Mouse (Mus musculus) thymus, postnatal 25 days (tissue): ENCODE results near the gene Sned1.
A peak's percentile ranks its signal among the peaks of the same experiment; 100 is the strongest.
"Not testable (repeated sequence)": the region's sequence is repeated elsewhere in the genome, so short reads cannot be mapped to it uniquely, and the experiment has no call there.

Source experiments
- DNase-seq: peaks from one replicate; pipeline ENCODE4 v3.0.0; 2022

The Sned1 gene

DNA sequence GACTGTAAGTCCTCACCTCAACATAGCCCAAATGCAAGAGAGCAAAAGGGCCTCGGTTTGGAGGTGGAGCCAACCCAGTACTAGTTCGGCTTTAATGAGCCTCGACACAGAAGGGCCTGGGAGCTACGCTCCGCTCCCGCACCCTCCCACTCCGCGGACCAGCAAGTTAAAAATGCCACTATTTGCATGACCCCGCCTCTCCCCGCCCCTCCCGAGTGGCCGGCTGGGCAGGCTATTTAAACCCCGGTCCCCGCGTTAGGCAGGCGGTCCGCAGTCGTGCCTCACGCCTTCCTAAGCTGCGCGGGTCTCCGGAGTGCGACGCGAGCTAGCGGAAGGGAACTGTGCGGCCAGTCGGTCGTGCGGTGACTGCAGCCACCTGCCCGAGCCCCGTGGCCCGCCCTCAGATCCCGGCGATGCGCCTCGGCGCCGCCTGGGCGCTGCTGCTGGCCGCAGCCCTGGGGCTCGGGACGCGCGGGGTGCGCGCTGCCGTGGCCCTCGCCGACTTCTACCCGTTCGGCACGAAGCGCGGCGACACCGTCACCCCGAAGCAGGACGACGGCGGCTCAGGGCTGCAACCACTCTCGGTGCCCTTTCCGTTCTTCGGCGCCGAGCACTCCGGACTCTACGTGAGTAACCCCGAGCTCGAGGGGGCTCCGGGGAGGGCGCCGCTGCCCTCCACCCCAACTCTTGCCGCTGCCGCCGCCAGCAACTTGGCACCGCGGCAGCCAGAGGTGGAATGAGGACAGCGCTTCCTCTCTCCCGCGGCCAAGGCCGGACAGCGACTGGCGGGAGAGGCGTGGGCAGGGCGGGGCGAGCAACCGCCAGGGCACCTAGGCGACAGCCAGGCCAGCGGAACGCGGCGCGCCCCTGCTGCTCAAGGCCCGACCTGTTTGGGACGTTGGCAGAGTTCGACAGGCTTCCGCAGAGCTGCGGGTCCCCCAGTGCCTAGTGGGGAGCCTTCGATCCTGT lies at the start of gene Sned1:
Gene Sned1, plus strand, starts transcription at position 266 of the 969 bp plus-strand sequence.
- peak; percentile 18 for DNase-seq

DNA sequence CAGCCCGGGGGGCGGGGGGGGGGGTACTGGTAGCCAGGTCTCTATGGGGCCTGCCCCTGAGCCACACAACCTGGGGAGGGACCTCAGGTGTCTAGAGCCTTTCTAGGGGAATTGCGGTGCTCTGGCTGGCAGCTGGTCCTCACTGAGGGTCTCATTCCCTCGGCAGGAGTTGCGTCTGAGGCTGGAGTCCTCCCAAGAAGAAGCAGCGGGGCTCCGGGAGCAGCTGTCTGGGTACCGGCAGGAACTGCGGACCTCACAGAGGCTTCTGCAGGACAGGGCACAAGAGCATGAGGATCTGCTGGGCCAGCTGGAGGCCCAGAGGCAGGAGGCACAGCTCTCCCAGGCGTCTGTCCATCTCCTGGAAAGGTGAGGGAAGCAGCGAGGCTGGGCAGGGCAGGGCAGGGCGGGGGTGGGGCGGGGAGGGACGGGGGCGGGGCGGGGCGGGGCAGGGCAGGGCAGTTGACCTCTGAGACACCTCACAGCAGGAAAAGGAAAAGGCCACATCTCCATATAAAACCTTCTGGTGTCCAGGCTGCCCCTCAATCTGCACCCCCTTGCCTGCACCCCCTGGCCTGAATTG lies 44.8 kb upstream of the Sned1 start:
- no peak for DNase-seq

DNA sequence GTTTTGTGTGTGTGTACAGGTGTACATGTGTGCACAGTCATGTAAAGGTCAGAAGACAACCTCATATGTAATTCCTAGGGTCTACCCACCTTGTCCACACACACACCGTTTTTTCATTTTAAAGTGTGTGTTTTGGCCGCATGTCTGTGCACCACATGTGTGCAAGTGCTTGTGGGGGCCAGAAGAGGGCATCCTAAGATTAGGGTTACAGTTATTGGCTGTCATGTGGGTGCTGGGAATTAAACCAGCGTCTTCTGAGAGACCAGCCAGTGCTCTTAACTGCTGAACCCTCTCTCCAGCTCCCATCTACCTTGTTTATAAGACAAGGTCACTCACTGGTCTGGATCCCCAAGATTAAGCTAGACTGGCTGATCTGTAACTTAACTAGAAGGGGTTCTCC lies 40.7 kb upstream of the Sned1 start:
- DNase-seq, result no peak

DNA sequence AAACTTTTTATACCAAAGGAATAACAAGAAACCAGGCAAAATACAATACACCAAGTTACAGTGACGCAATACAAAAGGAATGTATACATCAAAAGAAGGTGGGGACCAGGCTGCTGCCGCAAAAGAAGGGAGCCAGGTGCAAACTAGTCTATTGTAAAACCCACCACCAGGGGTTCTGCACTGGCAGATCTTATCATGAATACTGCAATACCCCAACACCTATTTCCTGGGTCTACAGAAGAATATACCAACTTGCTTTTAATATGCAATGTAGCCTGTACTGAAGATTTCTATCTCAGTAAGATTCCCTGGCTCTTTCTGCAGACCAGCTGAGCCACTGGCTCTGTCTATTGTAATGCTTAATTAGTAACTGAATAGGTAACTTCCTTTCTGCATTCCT lies 38.2 kb upstream of the Sned1 start:
- not testable (repeated sequence) for DNase-seq

DNA sequence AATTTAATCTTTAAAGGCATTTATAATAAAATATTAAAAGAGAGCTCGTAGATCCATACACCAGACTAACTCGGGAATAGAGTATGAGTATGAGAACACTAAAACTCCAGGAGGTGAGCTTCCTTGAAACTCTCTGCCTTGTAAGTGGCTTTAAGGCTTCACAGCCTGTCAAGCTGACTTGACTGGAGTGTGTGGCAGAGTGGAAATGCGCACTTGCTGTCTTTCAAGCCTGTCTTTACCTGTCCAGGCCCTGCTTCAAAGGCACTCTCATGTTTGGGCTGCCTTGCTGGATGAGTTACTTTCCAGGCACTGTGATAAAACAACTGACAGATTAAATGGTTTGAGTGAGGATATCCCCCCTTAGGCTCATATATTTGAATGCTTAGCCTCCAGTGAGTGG lies 37.7 kb upstream of the Sned1 start:
- DNase-seq, result no peak

DNA sequence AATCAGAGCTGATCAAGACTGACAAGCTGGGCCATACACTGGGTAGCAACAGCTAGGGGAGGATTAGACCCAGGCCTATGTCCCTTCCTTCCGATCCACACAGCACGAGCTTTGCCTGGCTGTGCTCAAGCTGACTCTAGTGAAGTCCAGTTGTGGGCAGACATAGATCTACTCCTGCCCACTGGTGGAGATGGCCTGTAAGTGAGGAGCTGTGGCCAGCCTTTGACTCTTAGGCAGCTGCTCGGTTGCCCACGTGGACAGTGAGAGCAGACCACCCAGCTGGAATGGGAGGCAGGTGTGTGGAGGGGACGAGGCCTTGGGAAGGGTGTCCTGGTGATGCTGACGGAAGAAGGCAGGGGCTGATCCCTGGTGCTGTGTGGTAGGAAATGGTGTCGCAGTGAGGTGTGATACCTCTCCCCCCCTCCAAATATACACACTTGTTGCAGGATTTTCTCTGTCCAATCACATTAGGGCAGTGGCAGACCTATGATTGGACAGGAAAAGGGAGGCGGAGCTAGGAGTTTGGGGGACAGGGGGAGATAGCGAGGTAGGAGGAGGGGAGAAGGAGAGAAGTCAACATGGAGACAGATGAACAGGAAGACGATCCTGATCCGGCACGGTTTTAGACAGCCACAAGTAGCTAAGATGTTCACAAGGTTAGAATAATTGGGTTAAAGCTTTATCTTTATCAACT lies 29.2 kb upstream of the Sned1 start:
- no peak for DNase-seq

DNA sequence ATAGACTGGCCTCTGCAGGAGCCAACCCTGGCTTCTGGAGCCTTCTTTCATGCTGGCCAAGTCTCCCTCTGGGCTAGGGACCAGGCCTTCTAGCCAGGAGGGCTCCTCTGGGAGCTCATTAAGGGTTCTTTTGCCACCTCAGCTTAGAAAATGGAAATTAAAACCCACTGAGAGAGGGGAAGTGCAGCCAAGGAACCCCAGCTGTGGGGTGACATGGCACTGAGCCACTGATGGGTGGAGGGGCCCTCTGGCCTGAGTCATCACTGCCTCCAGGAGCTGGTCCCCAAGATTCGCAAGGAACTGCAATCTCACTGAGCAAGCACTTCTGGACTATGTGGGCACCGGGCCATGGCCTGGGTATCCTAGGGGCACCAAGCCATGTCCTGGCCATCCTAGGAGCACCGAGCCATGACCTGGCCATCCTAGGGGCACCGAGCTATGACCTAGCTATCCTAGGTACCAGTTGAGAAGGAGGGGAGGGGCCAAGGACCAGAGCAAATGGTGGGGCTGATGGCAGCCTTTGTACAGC lies 28.0 kb upstream of the Sned1 start:
- no peak for DNase-seq

DNA sequence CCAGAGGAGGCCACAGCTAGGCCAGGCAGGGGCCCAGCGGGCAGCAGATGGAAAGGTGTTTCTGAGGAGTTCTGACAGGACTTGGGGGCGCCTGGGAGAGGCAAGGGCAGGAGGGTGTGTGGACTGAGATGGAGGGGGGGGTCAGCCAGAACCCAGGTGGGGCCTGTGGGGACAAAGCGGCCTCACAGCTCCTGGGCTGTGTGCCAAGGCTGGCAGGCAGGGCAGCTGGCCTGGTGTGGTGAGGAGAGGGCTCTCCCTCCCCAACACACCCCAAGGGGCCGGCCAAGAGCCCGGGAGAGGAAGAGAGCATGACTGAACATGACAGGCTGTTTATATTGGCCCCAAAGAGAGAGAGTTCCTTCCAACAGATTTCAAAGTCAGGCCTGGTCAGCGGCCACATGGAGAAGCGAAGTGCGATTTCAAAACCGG lies 25.4 kb upstream of the Sned1 start:
- DNase-seq, result no peak

DNA sequence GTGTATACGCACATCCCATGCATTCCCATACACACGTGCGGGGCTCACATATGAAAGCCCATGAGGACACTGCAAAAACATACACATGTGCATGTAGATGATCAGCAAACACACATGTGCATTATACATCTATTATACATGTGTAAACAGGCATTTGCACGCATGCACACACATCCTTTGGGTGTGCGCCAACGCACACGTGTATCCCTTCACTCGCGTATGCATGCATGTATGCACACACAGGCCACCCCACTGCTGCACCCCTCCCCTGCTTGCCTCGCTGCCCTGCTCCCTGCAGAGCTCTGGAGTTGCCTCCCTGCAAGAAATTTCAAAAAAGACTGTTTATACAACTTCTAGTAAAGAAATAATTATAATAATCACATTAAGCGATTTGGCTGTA lies 24.6 kb upstream of the Sned1 start:
- DNase-seq, result no peak

DNA sequence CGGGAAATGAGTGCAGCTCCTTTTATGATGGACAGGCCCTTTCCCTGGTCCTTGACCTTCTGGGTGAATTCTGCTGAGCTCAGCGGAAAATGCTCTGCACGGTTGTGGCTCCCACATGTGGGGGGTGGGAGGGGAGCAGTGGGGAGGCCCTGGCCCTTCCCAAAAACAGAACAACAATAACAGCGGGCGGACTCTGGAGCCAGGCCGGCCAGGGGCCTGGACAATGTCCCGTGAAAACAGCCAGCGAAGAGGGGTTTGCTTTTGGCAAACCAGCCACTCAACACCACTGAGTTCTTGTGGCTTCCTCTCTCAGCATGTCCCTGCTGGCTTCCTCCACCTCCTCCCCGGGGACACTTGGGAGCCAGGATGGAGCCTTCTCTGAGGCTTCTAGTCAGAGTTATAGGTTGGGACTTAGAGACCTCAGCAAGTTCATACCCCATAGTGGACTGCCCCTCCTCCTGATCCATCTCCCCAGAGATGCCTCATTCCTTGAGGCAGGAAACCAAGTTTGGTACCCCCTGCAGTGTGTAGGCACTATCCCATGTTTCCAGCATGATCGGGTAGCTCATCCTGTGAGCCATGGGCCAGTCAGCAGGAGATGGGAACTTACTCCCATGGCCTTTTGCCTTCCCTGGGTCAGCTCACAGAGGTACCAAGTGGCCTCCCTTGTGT lies 24.0 kb upstream of the Sned1 start:
- DNase-seq, result no peak

DNA sequence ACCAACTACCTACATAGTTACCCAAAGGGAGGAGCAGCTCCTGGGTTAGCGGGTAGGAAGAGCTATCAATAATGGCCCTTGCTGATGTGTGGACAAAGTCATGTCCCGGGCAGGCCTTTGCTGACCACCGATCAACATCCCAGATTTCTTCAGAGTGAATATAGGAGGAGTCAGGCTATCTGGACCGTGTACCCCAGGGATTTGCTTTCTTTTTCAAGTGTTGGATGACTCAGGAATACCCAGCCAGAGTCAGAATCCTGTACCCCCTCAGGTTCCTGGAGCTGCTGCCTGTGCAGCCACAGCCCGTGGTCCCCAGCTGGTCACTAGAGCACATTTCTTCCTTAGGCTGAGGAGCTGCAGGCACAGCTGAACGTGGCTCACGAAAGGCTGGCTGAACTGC lies 23.2 kb upstream of the Sned1 start:
- no peak for DNase-seq

DNA sequence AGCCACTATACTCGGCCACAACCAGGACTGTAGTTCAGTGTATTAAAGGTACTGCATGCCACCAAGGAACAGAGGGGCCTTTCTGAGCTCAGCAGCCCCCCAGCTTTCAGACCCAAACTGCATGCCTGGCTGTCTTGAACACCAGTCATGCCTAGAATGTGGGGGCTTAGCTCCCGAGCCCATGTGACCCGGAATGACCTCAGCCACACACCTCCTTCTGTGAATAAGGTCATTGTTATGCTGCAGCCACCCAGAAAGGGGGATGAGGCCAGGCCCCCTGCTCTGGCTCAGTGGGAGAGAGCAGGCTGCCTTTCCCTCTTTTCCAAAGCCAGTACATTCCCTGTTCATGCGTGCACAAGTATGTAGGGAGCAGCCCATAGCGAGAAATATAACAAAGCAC lies 21.0 kb upstream of the Sned1 start:
- DNase-seq, result no peak

DNA sequence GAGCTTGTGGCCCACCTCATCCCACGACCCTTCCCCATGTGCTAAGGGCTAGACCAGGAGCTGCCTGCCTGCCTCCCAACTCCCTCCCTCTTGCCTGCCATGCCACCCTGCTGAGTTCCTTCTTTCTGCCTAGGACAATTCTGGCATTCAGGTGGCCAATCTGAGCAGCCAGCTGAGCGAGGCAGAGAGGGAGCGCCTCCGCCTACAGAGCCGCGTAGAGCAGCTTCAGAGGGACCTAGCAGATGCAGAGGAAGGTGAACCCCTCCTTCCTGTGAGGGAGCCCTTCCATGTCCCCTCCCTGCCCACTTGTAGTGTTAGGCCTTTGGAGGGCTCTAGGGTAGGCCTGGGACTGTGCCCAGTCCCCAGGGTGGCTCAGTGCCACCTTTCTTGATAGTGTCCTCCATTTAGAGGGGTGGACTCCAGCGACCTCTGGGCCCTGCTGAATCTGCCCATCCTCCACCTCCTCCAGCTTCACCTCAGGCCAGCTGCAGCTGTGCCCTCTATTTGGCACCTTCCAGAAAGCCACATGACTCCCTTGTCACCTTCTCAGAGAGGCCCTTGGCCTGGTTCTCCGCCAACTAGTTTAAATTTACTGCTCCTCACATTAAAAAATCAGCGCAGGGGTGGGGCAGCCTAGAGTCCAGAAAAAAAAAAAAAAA lies 18.7 kb upstream of the Sned1 start:
- no peak for DNase-seq

DNA sequence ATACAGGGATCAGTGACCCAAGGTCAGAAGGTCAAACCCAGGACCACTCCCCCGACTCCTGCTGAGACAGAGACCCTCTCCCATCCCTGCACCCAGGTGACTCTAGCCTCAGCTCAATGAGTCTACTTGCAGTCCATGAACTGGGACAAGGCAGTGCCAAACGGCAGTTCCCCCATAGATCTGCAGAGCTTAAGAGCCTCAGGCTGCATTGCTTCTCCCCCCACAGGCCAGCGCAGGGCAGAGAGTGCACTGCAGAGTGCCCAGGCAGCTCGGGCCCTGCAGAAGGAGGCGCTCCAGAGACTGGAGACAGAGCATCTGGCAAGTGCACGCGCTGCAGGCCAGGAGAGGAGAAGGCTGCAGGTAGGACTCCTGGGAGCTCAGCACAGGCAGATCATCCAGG lies 18.1 kb upstream of the Sned1 start:
- no peak for DNase-seq

DNA sequence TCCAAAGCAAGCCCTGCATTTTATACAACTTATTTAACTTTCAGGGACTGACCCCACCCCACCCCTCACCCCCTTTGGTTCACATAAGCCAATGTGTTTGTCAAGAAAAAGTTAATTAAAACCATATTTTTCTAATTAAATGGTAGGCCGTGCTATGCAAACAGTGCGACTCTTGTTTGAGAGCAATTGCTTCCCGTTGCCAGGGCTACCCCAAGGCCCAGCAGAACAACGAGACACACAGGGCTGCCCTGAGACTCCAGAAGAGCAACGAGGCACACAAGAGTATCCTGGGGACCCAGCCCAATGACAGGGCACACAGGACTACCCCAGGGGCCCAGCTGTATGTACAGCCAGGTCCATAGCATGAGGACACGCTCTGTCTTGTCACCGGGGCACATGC lies 14.9 kb upstream of the Sned1 start:
- no peak for DNase-seq

DNA sequence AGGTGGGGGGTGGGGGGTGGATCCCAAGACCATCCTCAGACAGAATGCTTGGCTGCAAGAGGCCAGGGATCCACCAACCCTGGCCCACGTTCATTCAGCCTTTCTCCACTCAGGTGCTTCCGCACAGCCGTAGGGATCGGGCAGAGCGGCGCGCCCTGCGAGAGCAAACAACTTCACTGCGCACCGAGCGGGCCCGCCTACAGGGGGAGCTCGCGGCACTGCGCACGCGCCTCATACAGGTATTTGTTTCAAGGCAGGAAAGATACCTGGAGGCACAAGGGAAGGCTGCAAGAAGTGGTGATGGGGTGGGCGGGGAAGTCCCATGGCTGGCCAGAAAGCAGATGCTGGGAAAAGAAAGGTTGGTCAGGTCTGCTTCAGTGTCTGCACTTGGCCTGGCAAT lies 11.7 kb upstream of the Sned1 start:
- peak; percentile 59 for DNase-seq

DNA sequence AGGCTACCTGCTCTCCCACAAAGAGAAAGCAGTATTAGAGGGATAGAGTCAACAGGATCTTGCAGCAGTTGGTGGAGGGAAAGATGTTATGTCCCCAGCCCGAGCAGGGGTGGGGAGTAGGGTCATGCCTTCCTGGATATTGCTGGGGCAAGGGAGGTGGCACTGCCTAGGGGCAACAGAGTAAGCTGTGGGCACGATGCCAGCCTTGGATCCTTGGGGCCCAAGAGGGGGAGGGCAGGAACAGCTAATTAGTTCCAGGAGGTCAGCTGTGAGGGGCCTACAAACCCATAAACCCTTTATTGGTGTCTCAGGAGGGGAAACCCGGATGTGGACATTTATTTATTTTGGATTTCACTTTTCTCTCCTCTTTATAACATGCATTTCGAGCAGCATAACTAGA lies 10.4 kb upstream of the Sned1 start:
- DNase-seq, result no peak

DNA sequence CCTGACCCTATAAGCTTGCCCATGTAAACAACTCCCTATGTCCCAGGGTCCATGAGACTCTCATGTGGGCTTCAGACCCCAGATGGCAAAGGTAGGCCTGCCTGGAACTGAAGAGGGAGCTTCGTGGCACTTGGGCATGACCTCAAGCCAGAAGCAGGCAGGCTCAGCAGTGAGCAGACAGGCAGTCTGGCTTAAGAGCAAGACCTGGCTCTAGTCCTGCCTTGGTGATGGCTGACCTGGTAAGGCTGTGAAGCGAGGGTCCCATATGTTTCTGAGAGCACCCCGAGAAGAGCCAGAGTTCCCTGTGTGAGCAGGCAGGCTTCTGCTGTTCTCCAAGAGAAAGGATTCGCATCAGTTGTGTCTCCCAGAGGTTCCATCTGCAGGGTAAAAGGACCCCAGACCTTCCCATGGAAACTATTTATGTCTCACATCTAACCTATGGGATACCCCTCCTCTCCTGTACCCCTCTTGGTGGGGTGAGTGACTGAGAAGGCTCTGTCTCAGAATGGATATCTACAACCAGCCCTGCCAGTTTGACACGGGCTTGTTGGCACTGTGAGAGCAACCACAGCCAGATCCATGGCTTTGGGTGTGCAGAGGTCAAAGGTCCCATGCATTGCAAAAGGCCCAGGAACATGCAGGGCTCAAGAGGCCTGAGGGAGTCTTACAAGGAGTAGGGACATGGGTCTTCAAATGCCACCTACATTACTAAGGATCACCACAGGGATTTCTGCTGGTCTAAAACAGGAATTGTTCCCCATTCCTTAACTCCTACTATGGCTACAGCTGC lies 9.7 kb upstream of the Sned1 start:
- no peak for DNase-seq

DNA sequence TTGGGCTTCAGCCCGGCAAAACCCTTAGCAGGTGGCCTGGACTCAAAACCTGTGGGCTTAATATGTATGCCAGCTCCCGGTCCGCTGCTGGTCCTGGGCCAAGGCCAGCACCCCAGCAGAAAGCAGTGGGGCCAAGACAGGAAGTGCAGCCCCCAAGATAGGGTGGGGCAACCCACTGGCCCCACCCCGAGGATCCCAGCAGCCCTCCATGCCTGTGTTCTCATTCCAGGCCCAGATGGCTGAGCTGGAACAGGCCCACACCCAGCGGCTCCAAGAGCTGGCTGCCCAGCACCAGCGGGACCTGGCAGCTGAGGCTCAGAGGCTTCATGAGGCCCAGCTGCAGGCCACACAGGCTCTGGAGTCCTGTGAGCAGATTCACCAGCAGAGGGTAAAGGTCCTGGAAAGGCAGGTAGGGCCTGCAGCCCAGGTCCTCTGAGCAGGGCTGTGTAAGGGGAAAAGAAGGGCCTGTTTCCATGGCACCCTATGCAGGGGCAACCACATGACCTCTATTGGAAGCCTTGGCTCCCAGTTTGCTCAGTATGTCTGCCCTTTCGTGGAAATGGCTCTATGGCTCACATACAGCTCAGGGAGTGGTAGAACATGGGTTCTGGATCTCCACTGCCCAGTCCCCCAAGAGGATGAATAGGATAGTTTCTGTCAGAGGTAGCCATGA lies 8.2 kb upstream of the Sned1 start:
- DNase-seq, result no peak

DNA sequence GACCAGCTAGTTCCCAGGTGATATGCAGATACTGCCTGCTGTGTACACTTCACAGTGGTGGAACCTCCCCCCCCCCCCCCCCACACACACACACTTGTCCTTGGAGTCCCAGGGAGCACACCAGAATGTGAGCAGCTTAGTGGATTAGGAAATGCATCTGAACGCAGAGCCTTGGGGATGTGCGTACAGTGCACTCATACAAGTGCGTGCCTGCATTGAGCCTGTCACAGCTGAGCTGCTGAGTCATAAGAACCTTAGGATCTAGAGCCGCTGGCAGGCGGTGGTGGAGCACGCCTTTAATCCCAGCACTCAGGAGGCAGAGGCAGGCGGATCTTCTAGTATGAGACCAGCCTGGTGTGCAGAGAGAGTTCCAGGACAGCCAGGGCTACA lies 7.7 kb upstream of the Sned1 start:
- DNase-seq, result no peak

DNA sequence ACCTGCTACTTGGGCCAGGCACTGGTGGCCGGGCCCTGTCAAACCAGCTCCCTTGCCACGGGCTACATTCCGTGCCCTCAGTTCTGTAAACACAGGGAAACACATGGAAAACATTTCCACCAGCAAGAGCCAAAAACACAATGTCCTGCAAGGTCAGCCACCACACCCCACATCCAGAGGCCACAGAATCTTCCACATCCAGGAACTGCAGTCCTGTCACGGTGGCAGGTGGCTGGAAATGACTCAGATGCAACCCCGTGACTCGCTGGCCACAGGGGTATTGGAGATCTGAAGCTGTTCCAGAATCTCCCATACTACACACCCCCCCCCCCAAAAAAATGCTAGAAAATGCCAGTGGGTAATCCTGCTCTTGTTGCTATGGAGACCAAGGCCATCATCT lies 6.4 kb upstream of the Sned1 start:
- no peak for DNase-seq
